Mouse (Mus musculus) heart, postnatal 25 days (tissue): ENCODE results near the gene Sox5. TPM values are rescaled to one million over a fixed set of nuclear protein-coding genes. Genes with fewer than 3 reads are reported as not detected.

ENCODE experiments used
- DNase-seq: peaks from one replicate; pipeline ENCODE4 v3.0.0; 2022; ENCODE audit warnings: low spot score
- intact Hi-C: fragments of 180-260 bp; cut with DNase I; formaldehyde crosslinking; loops from one replicate; pipeline ENCODE4 v1.15.1; 2025
- total RNA-seq, 2 experiments: library from RNA; stranded (reverse); gene quantifications; 2 replicates each; pipeline ENCODE4 v1.2.3; 2021

Gene Sox5
- total RNA-seq = 1 to 10 TPM; 2.8 to 2.9 TPM

DNA sequence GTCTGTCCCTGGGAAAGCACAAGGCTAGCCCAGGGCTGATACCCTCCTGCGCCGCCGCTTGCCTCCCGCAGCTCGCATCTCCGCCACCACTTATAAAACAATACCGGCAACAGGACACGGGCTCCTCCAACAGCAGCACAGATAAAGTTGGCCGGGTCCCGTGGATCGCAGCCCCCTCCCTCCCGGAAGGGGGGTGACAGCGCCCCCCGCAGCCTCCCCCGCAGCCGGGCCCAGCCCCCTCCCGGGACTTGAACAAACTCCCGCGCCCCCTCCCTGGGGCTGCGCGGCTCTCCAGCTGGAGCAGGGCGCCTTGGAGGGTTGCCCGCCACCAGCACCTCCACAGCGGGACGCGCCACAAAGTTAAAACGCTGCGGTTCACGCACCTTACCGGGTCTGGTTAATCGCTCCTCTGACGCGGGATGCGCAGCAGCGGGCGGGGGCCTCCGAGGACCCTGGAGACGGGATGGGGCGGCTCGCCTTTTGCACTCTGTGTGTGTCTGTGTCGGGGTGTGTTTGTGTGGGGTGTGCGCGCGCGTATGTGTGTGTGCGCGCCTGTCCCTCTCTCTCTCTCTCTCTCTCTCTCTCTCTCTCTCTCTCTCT is at the start of gene Sox5:
TSS of gene Sox5 (minus strand) at position 547 of the 600 bp plus-strand sequence.
- DNase-seq = peak; percentile 28
- intact Hi-C loops = loop anchor here (5.0 kb wide), 1 partner anchor 89 kb away; no protein-coding TSS in a partner anchor

DNA sequence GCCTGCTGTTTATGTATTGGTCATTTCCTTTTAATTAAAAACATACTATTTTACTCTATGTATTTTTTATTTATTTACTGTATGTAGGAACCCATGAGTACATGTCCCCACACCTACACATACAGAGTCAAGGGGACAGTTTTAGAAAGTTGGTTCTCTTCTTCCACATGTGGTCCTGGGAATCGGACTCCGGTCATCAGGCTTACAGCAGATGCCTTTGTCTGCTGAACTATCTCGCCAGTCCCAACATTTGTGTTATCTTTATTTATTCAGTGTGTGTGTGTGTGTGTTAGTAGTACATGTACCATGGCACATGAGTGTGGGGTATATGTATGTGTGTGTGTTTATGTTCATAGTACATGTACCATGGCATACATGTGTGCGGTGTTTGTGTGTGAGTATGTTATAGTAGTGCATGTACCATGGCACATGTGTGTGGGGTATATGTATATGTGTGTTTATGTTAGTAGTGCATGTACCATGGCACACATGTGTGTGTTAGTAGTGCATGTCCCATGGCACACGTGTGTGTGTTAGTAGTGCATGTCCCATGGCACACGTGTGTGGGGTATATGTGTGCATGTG is 43.3 kb upstream of the Sox5 start:
- DNase-seq = no peak
- intact Hi-C loops = no loop called here

DNA sequence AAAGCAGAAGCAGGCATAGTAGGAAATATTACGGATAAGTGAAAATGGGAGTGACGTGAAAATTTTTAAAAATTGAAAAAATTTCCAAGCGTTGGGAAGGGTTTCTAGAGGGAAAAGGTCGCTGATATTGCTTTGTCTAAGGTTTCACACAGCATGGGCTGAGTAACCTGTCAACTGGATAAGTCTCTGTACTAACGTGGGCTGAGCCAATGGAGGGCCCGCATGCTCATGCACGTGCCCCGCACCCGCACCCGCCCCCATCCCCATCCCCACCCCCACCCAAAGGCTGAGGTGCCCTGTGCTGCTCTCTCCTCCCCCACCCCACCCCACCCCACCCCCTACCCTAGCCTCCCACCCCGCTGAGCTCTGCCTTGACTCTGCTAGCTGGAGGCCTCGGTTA is 42.4 kb upstream of the Sox5 start:
- DNase-seq = no peak
- intact Hi-C loops = no loop called here

DNA sequence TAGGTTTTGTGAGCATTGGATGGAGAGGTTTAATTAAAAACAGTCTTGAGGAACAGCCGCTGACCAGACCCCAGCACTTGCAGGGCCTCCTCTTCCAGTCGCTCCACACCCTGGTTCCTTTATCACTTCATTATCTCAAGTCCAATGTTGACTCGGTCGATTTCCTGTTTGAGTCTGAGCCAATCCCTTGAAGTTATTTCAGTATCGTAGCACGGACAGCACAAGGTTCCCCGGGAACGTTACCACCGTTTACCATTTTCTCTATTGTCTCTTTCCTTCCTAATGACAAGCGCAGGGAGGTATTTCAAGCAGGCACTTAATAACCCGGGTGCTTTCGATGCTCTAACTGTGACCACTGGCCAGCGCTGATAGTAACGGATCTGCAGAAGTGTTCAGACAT is 40.8 kb upstream of the Sox5 start:
- no peak for DNase-seq
- intact Hi-C loops = no loop called here

DNA sequence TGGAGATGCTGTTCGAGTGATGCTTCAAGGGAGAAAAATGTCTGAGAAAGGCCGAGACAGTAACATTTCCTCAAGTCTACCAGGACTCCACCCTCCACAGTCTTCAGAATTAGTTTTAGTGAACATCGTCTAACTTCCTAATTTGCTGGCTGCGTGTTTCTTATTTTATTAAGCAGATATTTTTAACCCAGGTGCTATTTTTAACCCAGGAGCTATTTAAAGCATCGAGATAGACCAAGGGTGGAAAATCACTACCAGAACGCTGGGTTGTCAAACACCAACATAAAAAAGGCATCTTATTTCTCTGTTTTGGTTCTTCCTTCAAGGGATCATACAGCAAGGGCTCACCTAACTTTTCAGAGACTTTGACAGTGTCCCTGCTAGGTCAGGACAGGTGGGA is 39.2 kb upstream of the Sox5 start:
- intact Hi-C loops = no loop called here
- DNase-seq = no peak

DNA sequence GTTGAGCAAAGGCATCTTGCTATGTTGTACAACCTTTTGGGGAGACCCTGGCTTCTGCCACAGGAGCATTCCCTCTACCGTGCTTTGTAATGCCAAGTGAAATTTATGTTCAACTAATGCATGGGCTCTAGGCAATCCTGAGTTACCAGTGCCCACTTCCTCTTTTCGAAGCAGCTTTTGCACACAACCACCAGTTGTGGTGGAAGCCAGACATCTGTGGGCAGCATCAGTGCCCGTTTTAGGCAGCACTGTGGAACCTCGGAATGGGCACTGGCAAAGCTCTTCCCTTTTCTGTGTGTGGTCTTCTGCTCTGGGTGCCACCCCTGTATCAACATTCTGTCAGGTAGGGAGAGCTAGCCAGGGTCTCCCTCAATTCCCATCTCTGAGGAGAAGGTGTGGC is 36.2 kb upstream of the Sox5 start:
- intact Hi-C loops = loop anchor here (10.0 kb wide), 1 partner anchor 313 kb away; no protein-coding TSS in a partner anchor
- DNase-seq = no peak

DNA sequence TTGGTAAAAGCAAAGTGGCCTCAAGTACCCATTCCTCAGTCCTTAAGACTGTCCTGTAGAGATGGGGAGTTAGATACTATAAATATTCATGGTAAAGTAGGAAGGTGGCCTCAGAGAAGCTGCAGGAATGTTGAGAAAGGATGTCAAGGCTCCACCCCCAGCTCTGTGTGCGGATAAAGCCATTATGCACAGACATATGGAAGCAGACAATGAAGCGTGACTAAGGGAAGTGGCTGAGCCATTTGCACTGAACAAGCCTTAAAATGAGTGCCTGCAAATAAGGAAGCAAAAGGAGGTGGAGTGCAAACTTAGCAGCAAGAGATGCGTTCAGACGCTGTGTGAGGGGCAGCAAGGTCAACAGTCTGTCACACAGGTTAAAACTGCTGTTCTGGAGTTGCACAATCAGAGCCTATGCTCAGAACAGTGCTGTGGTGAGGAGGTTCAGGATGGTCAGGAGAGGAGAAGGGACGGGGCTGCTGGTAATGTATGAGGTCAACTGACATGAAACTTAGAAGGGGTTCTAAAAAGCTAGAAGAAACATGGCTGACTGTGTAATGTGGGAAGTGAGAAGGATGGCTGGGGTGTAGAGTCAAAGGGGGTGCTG is 35.7 kb upstream of the Sox5 start:
- intact Hi-C loops = loop anchor here (10.0 kb wide), 1 partner anchor 313 kb away; no protein-coding TSS in a partner anchor
- no peak for DNase-seq

DNA sequence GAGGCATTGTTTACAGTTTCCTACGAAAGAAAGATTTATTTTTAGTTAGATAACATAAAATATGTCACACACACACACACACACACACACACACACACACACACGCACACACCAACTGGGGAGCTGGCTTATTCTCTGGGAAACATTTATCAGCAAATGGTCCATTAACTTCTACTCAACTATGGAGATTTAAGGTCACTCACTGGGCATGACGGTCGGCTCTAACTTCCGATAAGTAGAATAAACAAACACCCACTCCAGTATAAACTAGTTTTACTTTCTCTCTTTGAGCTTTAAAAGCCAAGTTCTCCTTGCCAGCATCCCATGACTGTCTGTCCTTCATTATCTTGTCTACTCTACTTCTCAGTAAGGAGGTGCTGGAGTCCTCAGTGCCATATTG is 33.8 kb upstream of the Sox5 start:
- intact Hi-C loops = loop anchor here (10.0 kb wide), 1 partner anchor 311 kb away; no protein-coding TSS in a partner anchor

DNA sequence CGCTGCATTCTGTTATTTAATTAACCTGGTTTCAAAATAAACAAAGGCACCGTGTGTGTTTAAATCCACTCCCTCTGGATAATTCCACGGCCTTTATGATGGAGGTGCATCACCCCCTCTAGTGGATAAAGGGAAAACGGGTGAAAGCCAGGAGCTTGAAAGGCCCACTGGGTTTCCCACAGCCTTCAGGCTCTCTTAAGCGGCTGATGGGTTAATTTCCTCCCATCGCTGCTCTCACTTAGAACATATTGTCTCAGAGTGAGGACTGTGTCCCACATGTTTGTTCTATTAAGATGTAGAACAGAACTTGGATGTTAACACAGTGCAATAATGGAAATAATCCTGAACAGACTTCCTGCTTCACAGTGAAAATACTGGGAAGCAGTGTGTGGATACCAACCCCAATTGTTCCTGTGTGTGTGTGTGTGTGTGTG is 33.2 kb upstream of the Sox5 start:
- DNase-seq = no peak

More for the DNA sequence above, 33.8 kb upstream of the Sox5 start:
- no peak for DNase-seq

DNA sequence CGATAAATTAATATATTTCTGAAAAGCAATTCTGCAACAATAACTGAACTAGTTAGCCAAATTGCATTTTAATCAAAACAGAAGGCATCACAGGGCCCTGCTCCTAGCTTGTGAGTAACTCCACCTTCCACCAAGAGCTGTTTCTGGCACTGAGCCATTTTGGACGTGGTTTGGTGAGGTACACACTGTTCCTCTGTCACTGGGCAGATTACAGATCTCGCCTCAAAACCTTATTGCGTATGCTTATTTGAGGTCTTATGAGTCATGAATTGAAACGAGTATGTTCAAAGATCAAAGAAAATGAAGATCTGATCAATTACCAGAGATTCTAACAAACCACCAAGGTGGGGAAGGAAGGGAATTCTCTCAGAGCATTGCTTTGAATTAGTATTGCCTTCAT is 22.5 kb upstream of the Sox5 start:
- intact Hi-C loops = no loop called here

More for the DNA sequence above, 33.2 kb upstream of the Sox5 start:
- intact Hi-C loops = loop anchor here (10.0 kb wide), 1 partner anchor 310 kb away; no protein-coding TSS in a partner anchor

DNA sequence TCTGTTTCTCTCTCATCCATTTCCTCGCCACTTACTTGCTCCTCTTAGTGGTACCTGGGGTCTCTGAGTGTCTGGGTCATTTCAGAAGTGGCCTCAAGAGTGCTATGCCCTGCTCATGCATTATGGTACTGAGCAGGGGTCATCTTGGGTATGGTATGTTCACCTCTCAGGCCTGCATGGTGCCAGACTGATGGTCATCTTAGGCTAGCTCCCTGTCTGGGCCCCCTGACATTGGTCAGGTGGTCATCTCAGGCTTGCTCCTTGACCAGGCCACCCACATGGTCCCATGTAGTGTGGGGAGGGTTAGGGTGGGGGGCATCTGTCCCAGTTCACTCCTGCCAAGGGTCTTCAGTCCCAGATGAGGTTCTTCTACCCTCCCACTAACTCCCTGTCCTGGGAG is 21.3 kb upstream of the Sox5 start:
- no peak for DNase-seq
- intact Hi-C loops = no loop called here

More for the DNA sequence above, 22.5 kb upstream of the Sox5 start:
- DNase-seq = no peak

DNA sequence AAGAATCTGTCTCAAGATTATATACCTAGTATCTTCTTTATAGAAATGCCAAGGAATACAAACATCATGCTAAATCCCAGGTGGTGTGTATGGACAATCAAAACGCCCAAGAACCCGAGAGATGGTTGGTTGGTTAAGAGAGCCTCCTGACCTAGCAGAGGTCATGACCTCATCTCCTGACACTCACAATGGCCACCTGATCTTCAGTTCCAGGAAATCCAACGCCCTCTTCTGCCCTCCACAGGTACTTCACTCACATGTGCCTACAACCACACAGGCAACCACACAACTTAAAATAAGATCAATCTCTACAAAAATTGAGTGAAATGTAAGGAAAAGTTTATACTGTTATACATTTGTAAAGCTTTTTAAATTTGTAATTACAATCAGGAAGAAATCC is 12.6 kb upstream of the Sox5 start:
- intact Hi-C loops = no loop called here
- DNase-seq = no peak

DNA sequence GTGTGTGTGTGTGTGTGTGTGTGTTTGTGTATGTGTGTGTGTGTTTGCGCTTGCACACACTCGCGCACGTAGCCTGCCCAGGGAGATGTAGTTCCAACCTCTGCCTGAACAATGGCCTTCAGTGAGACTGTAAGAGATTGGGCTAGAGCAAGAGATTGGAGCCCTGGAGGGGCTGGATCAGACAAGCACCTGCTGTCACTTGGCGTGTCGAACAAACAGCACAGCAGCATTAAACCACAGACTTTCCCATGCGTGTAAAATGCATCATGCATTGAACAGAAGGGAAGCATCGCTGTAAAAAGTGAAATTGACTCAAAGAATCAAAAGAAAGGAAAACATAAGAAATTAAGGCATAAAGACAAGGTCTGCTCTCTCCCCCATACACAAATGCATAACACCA is 11.1 kb upstream of the Sox5 start:
- intact Hi-C loops = no loop called here
- DNase-seq = no peak

DNA sequence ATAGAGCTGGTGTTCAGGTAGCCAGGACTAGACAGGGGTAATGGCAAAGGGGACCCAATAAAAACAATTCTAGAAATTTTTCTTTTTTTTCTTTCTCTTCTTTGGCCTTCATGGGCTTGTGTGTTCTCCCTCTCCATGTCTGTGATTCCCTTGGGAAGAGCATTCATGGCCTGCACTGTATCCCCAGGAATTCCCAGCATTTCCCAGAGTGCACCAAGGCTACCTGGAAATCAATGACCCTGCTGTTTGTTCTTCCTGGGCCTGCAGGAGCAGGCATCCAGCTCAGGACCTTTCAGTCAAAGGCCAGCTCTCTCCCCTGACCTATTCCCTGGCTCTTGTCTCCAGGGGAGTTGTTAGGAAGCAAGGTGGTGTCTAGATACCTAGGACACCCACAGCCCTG is 1.5 kb upstream of the Sox5 start:
- DNase-seq = no peak
- intact Hi-C loops = loop anchor here (5.0 kb wide), 1 partner anchor 91 kb away; no protein-coding TSS in a partner anchor

DNA sequence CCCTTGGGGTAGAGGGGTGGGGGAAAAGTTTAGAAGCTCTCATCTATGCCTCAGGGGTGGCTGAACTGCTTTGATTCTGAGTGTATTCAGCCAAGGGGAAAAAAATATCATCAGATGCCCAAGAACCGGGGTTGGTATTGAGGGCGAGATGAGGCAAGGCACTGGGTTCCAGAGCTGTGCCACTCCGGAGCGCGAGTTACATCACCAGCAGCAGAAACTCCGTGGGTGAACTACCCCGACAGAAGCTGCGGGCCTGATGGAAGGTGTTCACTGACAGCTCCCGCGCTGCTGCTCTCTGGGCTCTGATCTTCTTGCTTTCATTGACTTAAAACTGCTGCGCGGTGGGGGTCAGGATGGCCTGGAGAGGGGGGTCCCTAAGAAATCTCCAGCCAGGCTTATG is 1.1 kb upstream of the Sox5 start:
- intact Hi-C loops = loop anchor here (5.0 kb wide), 1 partner anchor 91 kb away; no protein-coding TSS in a partner anchor
- DNase-seq = no peak

DNA sequence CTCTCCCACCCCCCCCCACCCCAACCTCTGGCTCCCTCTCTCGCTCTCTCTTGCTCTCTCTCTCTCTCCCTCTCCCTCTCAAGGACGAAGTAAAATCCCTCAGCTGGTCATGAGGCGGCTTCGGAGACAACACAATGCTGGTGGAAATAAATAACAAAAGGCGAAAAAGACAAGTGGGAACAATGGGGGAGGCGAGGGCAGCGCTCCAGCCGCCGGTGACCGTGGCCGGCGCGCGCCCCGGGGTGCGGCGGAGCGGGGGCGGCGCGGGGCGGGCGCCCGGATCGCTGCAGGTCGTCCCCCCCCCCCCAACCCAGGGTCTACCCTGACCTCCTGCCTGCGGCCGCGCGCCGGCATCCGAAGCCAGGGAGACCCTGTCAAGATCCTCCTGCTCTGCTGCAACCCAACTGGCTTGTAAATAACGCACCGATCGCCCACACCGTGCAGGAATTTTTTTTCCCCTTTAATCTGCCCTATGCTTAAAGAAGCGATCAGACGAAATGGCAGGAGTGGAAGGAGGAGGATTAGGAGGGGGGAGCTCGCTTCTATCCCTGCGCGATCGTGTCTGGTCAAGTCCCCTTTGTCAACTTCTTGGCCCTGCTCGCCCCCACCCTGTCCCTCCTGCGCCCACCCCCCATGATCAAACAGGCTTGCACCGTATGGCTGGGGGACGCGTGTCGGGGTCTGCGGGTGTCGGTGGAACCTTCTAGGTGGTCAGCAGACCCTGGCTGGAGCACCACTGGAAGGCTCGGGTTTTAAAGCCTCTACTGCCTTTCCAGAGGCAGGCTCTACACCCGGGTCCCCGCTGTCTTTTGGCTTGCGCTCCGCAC is 467 bp upstream of the Sox5 start:
- intact Hi-C loops = loop anchor here (5.0 kb wide), 1 partner anchor 90 kb away; no protein-coding TSS in a partner anchor
- no peak for DNase-seq

DNA sequence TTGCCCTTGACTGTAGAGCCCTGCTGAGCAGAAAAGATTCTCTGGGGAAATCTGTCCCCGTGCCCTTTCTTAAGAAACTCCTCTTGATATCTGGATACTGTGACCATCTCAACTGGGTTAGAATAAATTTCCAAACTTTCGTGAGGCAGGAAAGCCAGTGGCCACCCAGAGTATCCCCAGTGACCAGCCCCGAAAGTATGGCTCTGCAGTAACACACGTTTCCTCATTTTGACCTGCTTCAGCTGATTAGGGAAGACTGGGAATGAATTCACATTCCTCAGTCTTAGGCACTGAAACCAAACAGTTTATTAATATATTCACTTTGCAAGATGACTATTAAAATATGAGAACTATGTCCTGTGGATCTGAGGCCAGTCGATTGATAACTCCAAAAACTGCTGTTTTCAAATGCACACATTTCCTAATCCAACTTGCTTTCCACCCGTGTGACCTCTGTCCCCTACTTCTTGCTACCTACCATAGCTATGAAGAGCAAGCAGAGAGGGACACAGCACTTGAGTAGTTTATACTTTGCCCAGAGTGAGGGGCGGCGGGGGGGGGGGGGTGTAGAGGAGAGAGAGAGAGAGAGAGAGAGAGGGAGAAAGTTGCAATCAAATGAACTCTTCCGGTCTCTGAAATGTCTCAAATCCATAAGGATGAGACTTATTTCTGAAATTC is 1.0 kb downstream of the Sox5 start:
- DNase-seq = no peak
- intact Hi-C loops = loop anchor here (5.0 kb wide), 1 partner anchor 88 kb away; no protein-coding TSS in a partner anchor

DNA sequence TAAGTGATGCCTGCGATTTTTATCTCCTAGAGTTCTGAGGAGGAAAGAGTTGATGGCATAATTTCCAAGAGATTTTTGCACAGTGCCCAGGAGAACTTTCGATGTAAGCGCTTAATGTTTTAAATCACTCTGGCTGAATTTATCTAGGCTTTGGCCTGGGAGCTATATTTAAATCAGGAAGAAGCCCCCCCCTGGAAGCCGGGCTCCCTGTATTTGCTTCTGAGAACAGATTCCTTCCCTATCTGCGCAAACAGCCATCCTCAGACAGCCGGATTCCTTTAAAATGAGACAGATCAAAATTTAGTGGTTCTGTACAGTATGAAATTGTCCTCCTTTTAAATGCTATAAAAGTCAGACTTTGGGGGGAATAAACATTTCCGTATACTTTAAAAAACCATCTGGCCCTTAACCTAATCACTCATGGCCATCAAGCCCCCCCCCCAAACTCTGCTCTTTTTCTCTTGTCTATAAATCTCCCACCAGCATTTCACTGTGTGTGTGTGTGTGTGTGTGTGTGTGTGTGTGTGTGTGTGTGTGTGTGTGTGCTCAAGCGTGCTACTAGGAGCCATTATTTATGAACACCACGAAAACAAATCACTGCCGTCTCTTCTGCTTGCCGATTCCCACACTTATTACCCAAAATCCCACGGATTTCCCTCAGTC is 1.7 kb downstream of the Sox5 start:
- DNase-seq = no peak
- intact Hi-C loops = loop anchor here (5.0 kb wide), 1 partner anchor 88 kb away; no protein-coding TSS in a partner anchor
